Mouse (Mus musculus): ENCODE measurements around the gene Gm4779.
"Not testable (repeated sequence)": the region's sequence is repeated elsewhere in the genome, so short reads cannot be mapped to it uniquely, and the experiment has no call there.

Gene Gm4779

DNA sequence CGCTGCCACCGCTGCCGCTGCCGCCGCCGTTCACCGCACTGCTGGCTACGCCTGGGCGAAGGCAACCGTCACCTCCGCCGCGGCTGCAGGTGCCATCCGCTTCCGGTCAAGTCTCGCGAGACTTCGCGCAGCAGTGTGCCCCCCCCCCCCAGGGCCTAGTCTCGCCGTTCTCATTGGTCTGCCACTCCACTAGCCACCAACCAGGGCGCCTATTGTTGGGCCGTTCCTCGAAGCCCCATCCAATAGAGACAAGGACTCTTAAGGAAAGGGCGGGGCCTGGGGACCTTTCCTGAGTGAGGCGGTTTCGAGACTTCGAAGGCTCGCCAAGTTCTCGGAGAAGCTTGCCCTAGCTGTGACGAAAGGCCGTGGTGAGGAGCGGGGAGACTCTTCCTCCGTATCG, at the start of gene Gm4779, which contains the start of gene 8030474K03Rik:
Gene Gm4779, minus strand, starts transcription at position 82 of the 400 bp plus-strand sequence.
Gene 8030474K03Rik, plus strand, starts transcription at position 315 of the 400 bp plus-strand sequence.
- DNase-seq (ENCODE audit: low spot score) = no peak

DNA sequence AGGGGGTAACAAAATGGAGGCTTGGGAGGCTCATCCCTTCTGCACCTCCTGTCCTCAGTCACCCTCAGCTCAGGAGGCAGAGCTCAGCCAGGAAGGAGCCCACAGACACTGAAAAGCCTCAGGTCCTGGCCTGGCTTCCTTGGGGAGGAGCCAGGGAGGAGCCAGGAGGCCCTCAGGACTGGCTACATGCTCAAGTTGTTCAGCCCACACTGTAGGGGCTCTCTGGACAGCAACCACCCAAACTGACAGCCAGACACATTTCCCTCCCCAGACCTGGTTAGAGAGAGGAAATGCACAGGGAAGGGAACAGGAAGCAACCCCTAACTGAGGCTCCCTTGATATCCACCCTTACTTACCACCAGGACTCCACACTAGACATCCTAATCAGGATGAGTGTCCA, 25.8 kb upstream of the Gm4779 start:
- not testable (repeated sequence) for DNase-seq (ENCODE audit: low spot score)

DNA sequence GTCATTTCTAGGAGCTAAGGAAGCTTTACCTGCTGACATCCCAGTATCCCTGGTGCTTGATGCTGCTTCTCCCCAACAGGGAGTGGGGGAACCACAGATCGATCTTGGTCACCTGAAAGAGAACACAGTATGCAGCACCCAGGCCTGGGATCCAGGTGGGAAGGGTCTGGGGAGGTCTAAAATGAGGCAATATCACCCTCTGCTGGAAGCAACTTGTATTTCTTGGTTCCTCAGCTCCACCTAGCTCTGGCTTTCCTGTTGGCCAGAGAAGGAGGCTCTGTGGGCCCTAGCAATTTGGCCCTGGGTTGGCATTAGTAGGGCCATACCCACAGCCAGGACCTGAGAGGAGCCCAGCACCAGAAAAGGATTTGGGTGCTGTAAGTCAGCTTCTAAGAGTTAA, 24.9 kb upstream of the Gm4779 start:
- DNase-seq (ENCODE audit: low spot score) = no peak

DNA sequence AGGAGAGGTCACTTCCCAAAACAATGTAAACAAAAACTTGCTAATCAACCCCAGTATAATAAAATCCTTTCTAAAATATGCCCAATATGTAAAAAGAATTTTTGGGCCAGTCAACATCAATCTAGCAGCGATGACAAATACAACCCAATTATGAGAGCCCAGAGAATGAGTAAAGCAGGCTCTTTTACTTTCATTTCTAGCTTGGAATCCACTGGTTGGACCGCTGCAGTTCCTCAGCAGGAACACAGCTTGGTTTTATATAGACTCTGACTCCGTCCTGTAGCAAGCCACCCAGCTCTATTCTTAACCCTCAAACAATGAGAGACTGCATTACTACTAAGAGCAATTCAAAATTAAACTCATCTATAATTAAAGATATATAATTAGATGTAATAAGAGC, 17.5 kb upstream of the Gm4779 start:
- DNase-seq (ENCODE audit: low spot score) = no peak

DNA sequence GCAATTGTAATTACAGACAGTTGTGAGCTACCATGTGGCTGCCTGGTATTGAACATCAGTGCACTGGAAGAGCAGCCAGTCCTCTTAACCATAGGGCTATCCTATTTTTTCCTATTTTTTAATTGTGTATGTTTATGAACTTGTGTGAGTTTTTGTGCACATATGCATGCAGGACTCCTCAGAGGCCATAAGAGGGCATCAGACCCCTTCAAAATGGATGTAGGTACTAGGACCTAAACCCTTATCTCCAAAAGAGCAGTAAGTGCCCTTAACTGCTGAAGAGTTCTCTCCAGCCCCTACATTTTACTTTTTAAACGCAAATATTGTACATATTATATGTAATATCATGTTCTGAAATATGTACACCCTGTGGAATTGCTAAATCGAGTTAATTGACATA, 11.3 kb upstream of the Gm4779 start:
- no peak for DNase-seq (ENCODE audit: low spot score)

DNA sequence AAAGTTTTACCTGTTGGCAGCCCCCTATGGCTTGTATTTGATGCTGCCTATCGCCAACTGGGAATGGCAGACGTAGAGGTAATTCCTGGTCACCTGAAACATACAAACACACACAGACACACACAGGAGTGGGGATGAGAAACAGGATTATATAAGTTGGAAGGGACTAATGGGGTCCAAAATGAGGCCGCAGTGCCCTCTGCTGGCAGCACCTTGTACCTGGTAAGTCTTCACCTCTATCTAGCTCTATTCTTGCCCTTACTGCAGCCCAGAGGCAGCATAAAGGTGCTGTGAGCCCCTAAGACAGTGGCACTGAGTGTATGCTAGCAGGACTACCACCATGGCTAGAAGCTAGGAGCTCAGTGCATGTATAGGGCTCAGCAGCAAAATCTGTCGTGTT, 2.7 kb downstream of the Gm4779 start:
- DNase-seq (ENCODE audit: low spot score) = no peak

DNA sequence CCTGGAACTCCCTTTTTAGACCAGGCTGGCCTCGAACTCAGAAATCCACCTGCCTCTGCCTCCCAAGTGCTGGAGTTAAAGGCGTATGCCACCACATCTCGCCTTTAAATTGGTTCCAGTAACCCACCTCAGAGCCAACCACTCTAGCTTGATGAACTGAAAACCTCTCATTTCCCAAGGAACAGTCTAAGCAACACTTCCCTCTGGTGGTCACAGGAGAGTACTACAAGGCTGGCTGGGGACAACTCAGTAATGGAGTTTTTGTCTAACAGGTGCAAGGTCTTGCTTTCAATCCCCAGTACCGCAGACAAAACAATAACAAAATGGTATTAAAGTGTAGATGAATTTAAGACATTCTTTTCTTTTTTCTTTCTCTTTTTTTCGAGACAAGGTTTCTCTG, 22.2 kb downstream of the Gm4779 start:
- peak; percentile 18 for DNase-seq (ENCODE audit: low spot score)

DNA sequence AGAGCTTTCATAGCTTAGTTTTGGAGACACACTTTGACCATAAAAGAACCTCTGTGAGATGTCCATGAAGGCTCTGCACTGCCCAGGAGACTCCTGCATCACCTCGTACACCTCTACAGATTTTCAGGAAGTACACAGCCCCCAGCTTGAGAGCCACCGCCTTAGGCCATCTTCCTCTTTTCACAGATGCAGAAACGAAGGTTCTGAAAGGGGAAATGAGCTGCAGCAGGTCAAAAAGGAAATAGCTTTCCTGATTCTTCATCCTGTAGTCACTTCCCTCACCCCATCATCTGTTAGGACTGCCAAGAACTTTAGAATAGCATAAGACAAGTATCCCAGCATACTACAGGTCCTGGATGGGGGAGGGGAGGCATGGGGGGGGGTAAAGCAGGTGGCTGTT, 23.9 kb downstream of the Gm4779 start:
- DNase-seq (ENCODE audit: low spot score) = no peak

DNA sequence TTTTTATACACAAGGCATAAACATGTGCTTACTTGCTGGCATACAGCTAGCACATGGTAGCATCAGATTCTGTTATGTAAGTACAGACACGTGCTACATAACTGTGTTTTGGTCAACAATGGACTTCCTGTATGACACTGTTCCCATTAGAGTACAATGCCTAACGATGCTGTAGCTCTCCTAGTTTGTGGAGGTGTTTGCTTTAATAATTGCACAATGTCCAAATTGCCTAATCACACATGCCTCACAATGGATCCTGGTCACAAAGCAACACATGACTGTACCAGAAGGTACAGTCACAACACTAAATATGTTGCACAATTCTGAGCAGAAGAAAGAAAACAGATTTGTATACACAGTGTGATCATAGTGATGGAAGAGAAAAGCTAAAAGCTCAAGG, 24.7 kb downstream of the Gm4779 start:
- DNase-seq (ENCODE audit: low spot score) = no peak

DNA sequence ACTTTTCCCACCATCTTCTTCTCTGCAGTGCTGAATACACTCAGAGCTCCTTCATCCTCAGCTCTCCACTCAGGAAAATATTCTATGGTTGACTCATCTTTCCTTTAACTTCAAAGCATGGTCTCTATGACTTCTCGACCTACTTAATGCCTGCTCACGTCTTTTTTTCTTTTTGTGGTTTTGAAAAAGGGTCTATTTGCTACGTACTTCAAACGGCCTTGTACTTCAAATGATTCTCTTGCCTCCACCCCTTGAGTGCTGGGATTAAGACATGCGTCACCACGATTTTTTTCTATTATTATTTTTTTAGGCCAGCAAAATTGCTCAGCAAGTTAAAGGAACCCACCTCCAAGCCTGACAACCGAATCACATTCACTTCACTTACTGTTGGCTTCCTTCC, 26.9 kb downstream of the Gm4779 start:
- DNase-seq (ENCODE audit: low spot score) = no peak

DNA sequence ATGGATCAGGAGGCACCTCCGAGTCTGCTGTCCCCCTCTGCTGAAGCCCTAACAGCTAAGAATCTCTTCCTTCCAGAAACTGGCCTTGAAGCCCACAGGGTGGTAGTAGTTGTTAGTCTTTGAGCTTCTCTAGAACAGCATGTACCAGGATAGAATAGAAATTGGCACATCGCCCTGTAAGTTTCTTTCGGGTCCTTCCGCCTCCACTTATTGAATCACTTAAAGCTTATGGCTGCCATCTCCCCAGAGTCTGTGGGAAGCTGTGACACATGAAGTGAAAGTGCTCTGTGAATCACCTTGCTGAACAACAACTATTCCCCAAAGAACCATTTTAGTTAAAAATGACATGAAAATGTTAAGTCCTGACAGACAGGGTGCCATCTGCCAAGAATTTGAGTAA, 29.1 kb downstream of the Gm4779 start:
- DNase-seq (ENCODE audit: low spot score) = no peak

DNA sequence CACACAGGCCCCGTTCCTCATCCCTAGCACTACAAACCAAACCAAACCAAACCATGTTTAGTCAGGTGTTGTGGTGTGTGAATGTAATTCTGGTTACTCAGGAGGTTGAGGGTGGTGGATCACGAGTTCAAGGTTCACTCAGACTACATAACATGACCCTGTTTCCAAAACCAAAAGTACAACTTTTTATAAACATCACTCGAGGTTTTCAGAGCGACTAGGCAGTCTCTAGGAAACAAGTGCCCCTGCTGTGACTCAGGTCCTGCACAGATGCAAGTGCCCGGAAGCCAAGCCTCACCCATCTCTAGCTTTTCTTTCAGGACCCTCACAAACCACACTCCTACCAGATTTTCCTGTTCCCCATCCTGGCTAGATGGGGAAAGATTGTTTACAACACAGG, 29.6 kb downstream of the Gm4779 start:
- DNase-seq (ENCODE audit: low spot score) = no peak

DNA sequence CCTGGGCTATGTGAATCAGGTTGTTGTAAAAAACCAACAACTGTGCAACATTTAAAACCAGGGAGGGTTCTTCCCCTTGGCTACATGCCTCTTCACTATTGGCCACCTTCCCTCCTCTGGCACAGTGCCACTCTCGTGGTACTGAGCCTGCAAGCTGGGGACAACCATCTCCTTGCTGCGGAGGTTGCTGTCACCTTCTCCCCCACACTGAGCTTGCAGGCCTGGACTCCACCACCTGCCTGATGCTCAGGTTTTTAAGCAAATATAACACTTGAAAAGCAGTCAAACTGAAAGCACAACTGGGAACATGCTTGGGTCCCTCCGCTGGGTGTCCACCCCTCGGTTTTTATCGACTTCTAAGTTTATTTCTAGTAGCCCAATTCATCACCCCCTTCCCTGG, 39.7 kb downstream of the Gm4779 start:
- no peak for DNase-seq (ENCODE audit: low spot score)

DNA sequence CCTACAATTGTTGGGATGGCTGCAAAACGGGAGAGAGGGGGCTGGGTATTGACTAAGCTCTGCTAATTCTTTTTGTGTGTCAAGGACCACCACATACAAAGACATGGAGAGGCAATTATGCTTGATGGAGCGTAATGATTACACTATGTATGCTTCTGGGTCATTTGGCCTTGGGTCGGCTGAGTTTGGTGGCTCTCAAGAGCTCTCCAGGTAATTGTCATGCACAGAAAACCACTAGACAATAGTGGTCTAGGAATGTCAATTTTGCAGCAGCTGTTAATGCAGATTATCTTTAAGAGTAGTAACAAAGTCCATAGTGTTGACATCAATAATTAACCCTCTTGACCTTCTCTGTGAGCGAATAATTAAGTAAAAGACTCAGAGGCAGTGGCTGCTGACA, 44.1 kb downstream of the Gm4779 start:
- DNase-seq (ENCODE audit: low spot score) = no peak

DNA sequence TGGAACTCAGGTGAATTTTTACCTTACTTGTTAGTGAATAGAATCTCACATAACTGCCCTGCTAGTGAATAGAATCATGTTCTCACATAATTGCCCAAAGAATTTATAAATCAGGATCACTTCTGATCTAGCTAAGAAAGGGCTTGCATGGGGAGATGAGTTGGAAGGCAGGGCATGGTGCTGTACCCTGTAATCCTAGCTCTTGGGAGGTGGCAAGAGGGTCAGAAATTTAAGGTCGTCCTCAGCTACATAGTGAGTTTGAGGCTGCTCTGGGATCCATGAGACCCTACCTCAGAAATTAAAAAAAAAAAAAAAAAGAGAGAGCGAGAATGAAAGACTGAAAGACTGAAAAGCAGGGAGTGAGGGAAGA, 53.2 kb downstream of the Gm4779 start:
- DNase-seq (ENCODE audit: low spot score) = no peak

DNA sequence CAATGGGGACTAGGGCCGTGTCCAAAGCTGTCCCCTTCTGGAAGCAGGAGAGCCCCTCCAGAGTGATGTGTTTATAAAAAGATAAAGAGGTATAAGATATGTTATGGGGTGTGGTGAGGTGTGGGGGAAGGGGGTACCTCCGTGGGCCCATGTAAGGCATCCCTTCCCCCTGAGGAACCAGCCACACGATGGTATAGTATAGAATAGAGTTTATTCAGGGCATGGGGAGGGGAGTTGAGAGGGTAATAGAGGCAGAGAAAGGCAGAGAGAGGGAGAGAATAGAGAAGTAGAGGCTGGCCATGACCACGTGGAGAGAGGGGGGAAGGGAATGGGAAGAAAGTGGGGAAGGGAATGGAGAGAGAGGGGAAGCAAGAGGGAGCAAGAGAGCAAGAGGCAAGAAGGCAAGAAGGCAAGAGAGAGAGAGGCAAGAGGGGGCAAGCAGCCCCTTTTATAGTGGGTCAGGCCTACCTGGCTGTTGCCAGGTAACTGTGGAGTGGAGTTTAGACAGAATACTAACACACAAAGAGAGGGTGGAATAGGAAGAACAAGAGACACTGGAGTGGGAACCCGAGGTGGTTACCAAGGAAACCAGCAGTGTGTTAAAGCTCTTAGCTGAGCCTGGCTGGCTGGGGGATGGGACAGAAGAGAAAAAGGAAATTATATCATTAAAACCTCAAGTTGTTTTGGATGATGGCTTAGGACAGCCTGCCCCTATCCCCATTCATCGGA, 53.7 kb downstream of the Gm4779 start:
- no peak for DNase-seq (ENCODE audit: low spot score)

Measured in spleen, adult 12 weeks (tissue).